Mouse (Mus musculus) lung, embryonic 16.5 days (tissue): ENCODE measurements at regions not wholly inside any gene's neighbourhood (a gene's known extent, or its start where the extent isn't known, plus 50 kb on each side); places are given as distances from the start of the nearest gene placed in this dataset.
"Not testable (repeated sequence)": the region's sequence is repeated elsewhere in the genome, so short reads cannot be mapped to it uniquely, and the experiment has no call there.

Source experiments
- ATAC-seq: fragments of 200-750 bp; cut with Nextera tagmentation; 2 replicates; pipeline ENCODE4 v1.8.0; 2017; ENCODE audit warnings: low read depth, mild to moderate bottlenecking, moderate library complexity
- H3K27ac ChIP-seq: fragments of 300-500 bp; sonication (generic); 2 replicates; pipeline ENCODE4 v1.5.1; 2014; ENCODE audit warnings: mild to moderate bottlenecking, control low read depth, low read length
- H3K27me3 ChIP-seq: fragments of 300-500 bp; sonication (generic); 2 replicates; pipeline ENCODE4 v1.6.1; 2014; ENCODE audit warnings: low read depth, low read length, mixed read lengths; ENCODE audit not compliant: control insufficient read depth, insufficient read depth
- H3K36me3 ChIP-seq: fragments of 300-500 bp; sonication (generic); 2 replicates; pipeline ENCODE4 v1.6.1; 2014; ENCODE audit warnings: low read length; ENCODE audit not compliant: control insufficient read depth, insufficient read depth
- H3K4me1 ChIP-seq: fragments of 300-500 bp; sonication (generic); replicated peaks from 2 replicates; pipeline ENCODE4 v1.6.1; 2014; ENCODE audit warnings: low read length, mixed read lengths; ENCODE audit not compliant: control insufficient read depth, insufficient read depth
- H3K4me2 ChIP-seq: fragments of 300-500 bp; sonication (generic); 2 replicates; pipeline ENCODE4 v1.6.1; 2014; ENCODE audit warnings: low read depth, low read length, control low read depth
- H3K4me3 ChIP-seq: fragments of 300-500 bp; sonication (generic); 2 replicates; pipeline ENCODE4 v1.5.1; 2014; ENCODE audit warnings: mild to moderate bottlenecking, low read length, control low read depth
- H3K9ac ChIP-seq: fragments of 300-500 bp; sonication (generic); 2 replicates; pipeline ENCODE4 v1.6.1; 2014; ENCODE audit warnings: low read length, control low read depth
- H3K9me3 ChIP-seq: fragments of 300-500 bp; sonication (generic); 2 replicates; pipeline ENCODE4 v1.6.1; 2016; ENCODE audit warnings: low read length; ENCODE audit not compliant: control insufficient read depth
- WGBS: fragments of 180-500 bp; shearing (Covaris S2); extraction: QIAGEN DNeasy Blood & Tissue Kit; methylation state at CpG from one replicate; pipeline ENCODE4 v1.1.7; 2014; 5-methylcytosine and 5-hydroxymethylcytosine counted together

DNA sequence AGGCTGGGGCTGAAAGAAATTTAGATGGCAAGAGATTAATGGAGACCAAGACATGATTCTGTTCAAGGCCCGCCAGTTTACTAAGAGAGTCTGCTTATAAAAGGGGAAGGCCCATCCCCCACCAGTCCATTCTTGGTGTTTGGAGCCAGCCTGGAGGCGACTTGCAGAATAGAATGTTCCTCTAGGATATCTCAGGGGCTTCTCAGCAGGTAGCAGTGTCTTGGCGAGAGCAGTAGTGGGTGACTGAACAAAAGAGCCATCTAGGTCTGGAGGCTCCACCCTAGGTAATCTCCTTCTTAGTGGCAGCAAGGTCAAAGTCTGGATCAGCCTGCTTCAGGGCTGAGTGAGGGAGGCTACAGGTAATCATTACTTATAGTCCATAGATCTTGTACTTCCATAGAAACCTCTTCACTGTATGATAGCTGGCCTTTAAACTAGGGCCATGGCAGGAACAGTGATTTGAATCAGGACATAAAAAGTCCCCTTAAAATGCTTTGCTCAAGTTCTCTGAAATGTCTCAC is 166.0 kb upstream of the Gm5538 start:
- not testable (repeated sequence) for H3K4me1 ChIP-seq, ATAC-seq, H3K4me3 ChIP-seq, H3K9me3 ChIP-seq, H3K4me2 ChIP-seq, H3K27ac ChIP-seq, H3K27me3 ChIP-seq, H3K36me3 ChIP-seq, H3K9ac ChIP-seq
- 44% methylated on average over 3 of the region's 3 CpGs for WGBS

GRCm38 (mm10) chr3:59542621-59543020 is 187.0 kb upstream of the Gm5538 start:
- no peak overlapping the region for H3K4me3 ChIP-seq
- no peak overlapping the region for H3K9ac ChIP-seq
- no peaks in the 10 kb centered on the region for H3K36me3 ChIP-seq
- no peaks in the 10 kb centered on the region for H3K4me1 ChIP-seq
- no peak for ATAC-seq
- no peaks in the 10 kb centered on the region for H3K9me3 ChIP-seq
- no peaks in the 10 kb centered on the region for H3K27me3 ChIP-seq
- H3K27ac ChIP-seq, result no peak overlapping the region
- 69% methylated on average over 2 of the region's 2 CpGs for WGBS
- no peak overlapping the region for H3K4me2 ChIP-seq

GRCm38 (mm10) chr3:59540547-59540946 is 189.0 kb upstream of the Gm5538 start:
- not testable (repeated sequence) for H3K36me3 ChIP-seq, H3K4me3 ChIP-seq, H3K4me1 ChIP-seq, H3K27ac ChIP-seq, ATAC-seq, H3K4me2 ChIP-seq, H3K9ac ChIP-seq, H3K9me3 ChIP-seq, H3K27me3 ChIP-seq

DNA sequence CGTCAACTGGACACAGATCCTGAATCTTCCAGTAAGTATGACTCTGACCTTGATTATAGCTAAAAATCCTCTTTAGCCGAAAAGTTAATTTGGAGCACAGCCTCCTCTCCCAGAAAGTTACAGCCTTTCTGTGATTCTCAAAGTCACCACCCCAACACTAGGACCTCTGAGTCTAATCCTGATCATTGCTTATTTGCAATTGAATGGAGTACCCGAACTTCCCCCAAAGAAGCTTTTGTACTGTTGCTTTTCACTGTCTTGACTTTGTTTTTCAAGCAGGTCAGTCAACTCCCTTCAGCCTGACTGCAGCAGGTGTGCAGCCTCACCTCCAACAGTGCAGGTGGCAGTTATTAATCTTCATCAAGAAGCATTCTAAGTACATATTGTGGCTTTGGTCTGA is 189.7 kb upstream of the Gm5538 start:
- H3K27ac ChIP-seq, H3K4me1 ChIP-seq, H3K4me2 ChIP-seq, ATAC-seq, H3K27me3 ChIP-seq, H3K36me3 ChIP-seq, H3K4me3 ChIP-seq, H3K9ac ChIP-seq, H3K9me3 ChIP-seq: not testable (repeated sequence)
- WGBS, result 82% methylated on average over 3 of the region's 3 CpGs

GRCm38 (mm10) chr3:59531311-59531834 is 187.2 kb upstream of the Igsf10 start:
- ATAC-seq, result no peak
- Histone ChIP-seq H3K27ac (no peak overlapping the region), H3K4me2 (no peak overlapping the region), H3K36me3 (no peaks in the 10 kb centered on the region), H3K27me3 (no peaks in the 10 kb centered on the region), H3K4me1 (no peaks in the 10 kb centered on the region), H3K9ac (no peak overlapping the region), H3K9me3 (no peaks in the 10 kb centered on the region), H3K4me3 (no peak overlapping the region)
- WGBS, result 65% methylated on average over 2 of the region's 2 CpGs

DNA sequence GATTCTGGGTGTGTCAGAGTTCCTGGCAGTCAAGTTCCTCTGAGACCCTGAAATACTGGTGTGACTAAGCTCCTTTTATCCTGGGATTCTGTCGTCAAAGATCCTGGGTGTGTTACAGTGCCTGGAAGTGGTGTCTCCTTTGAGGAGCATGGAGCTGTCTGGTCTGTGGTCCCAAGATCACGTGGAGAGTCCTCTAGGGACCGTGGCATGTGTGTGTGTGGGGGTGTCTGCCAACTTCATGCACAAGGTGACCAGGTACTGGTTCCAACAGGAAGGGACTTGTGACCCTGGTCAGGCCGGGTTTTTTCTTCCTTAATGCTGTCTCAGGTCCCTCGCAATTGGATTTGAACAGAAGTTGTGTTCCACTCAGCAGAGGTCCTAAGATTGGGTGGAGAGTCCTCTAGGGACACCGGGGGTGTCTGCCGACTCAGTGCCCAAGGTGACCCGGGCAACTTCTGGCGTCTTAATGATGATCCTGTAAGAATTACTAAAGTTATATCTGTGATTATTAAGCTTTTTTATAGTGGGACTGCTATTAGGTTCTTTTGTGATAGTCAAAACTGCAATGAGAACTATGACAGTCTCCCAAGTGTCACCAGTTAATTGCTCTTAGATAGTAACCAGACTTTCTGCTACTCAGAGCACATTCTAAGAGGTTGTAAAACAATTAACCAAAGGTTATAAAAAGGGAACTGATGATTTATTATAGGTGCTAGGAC is 186.6 kb upstream of the Igsf10 start:
- Histone ChIP-seq H3K36me3 (no peaks in the 10 kb centered on the region), H3K27me3 (no peaks in the 10 kb centered on the region), H3K9me3 (no peaks in the 10 kb centered on the region), H3K27ac (no peak overlapping the region), H3K4me3 (no peak overlapping the region), H3K4me1 (no peaks in the 10 kb centered on the region), H3K4me2 (no peak overlapping the region), H3K9ac (no peak overlapping the region)
- no peak for ATAC-seq
- 79% methylated on average over 9 of the region's 9 CpGs for WGBS

DNA sequence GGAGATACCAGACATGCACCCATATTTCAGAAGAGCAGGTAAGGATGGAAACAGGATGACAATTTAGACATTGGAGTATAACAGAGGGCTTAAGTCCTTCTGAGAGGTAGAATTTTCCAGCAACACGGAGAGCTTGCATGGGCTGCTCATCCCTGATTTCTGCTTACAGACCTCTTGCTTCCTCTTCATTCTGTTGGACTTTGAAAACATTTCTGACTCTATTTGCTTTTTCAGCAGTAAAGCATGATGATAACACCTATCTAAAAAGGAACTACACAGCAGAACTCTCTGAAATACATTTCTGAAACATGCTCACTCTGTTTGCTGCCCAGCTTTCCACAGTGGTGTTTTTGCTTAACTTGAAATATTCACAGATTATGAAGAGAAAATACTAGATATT is 176.6 kb upstream of the Igsf10 start:
- Histone ChIP-seq H3K9me3 (no peaks in the 10 kb centered on the region), H3K4me2 (no peak overlapping the region), H3K4me1 (no peaks in the 10 kb centered on the region), H3K36me3 (no peaks in the 10 kb centered on the region), H3K4me3 (no peak overlapping the region), H3K9ac (no peak overlapping the region), H3K27ac (no peak overlapping the region), H3K27me3 (no peaks in the 10 kb centered on the region)
- no peak for ATAC-seq
- WGBS, result 86% methylated on average over 1 of the region's 1 CpGs

- no peaks in the 10 kb centered on the region for H3K4me1 ChIP-seq
- no peak overlapping the region for H3K4me2 ChIP-seq
- no peak for ATAC-seq
- WGBS, result 26% methylated on average over 5 of the region's 5 CpGs
- H3K4me3 ChIP-seq, result no peak overlapping the region
- no peaks in the 10 kb centered on the region for H3K36me3 ChIP-seq
- H3K27me3 ChIP-seq, result no peaks in the 10 kb centered on the region
- H3K9me3 ChIP-seq, result no peaks in the 10 kb centered on the region
- H3K9ac ChIP-seq, result no peak overlapping the region
- no peak overlapping the region for H3K27ac ChIP-seq
These were observed 133.9 kb upstream of the Igsf10 start for GRCm38 (mm10) chr3:59478095-59478494.

DNA sequence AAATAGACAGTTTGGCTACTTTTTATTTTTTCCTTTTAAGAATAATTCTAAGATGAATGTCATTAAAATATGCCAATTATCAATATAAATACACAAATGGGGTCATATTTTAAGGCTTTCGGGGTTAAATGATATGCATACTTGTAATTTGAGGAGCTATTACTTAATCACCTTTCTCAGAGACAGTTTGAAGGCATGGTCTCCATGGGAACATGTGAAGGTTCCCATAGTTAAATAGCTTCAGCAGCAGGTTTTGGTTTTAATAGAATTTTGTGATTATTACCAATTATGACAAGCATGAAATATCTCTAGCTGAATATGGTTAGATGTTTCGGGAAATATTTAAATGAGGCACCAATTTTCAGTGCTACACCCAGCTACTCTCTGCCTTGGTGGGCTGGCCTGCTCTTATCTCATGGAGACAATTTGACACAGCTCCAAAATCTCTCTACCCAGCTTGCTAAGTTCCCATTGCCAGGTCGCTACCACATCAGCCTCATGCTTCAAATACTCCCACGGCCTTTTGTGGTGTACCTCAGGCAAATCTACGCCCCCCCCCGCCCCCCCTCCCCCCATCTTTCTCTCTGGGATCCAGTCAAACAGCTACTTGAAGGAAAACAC is 133.4 kb upstream of the Igsf10 start:
- WGBS, result 42% methylated on average over 6 of the region's 6 CpGs
- H3K36me3 ChIP-seq, result no peaks in the 10 kb centered on the region
- H3K9ac ChIP-seq, result no peak overlapping the region
- H3K4me1 ChIP-seq, result no peaks in the 10 kb centered on the region
- no peaks in the 10 kb centered on the region for H3K9me3 ChIP-seq
- no peak overlapping the region for H3K4me3 ChIP-seq
- H3K27ac ChIP-seq, result no peak overlapping the region
- H3K27me3 ChIP-seq, result no peaks in the 10 kb centered on the region
- no peak overlapping the region for H3K4me2 ChIP-seq
- no peak for ATAC-seq
